8 mouse cellular contexts compared by ENCODE assay signal in genomic region chr2:163586384-163587261, GRCm38 (mm10). TPM values are rescaled to one million over a fixed set of nuclear protein-coding genes. Genes with fewer than 3 reads are reported as not detected.
DNase-seq lines count a peak whose midpoint lies in the region; ATAC-seq and TF ChIP-seq lines count a peak whose summit lies in the region.

No protein-coding gene starts in this region.

- H3K27ac ChIP-seq in kidney, embryonic 14.5 days (ENCODE audit: low read depth, low read length), result no peak overlapping the region
- H3K27ac ChIP-seq in ES-E14 (ENCODE audit: insufficient read depth, low read depth, low read length, poor library complexity, severe bottlenecking), result no peak overlapping the region
- 0 out of 2 replicates have a peak overlapping the region, but pooled peaks have one; percentile 53 for H3K27ac ChIP-seq in liver, embryonic 15.5 days (replicated peaks)

- H3K4me3 ChIP-seq in kidney, embryonic 14.5 days (ENCODE audit: low read length), result no peak overlapping the region
- no peak overlapping the region for H3K4me3 ChIP-seq in ES-E14 (ENCODE audit: insufficient read depth in 1 of 2, low read depth in 1 of 2, low read length in 2 of 2, poor library complexity in 1 of 2, severe bottlenecking in 1 of 2)
- no peak overlapping the region for H3K4me3 ChIP-seq in liver, embryonic 15.5 days (replicated peaks)

- no peaks in the 10 kb centered on the region for H3K9me3 ChIP-seq in kidney, embryonic 14.5 days (ENCODE audit: control insufficient read depth, low read length)
- H3K9me3 ChIP-seq in ES-E14 (ENCODE audit: control insufficient read depth, insufficient read depth, low read depth, low read length), result no peaks in the 10 kb centered on the region
- H3K9me3 ChIP-seq in liver, embryonic 15.5 days (replicated peaks), result no peaks in the 10 kb centered on the region

- no peak overlapping the region for H3K9ac ChIP-seq in kidney, embryonic 14.5 days (ENCODE audit: low read depth, low read length)
- no peak overlapping the region for H3K9ac ChIP-seq in ES-E14 (ENCODE audit: insufficient read depth, low read depth, low read length, poor library complexity, severe bottlenecking)
- no peak overlapping the region for H3K9ac ChIP-seq in liver, embryonic 15.5 days

- WGBS in kidney, embryonic 14.5 days, result 49% methylated on average over 19 of the region's 19 CpGs
- 35% methylated on average over 19 of the region's 19 CpGs for WGBS in liver, embryonic 15.5 days (ENCODE audit: insufficient replicate concordance)

- H3K27me3 ChIP-seq in kidney, embryonic 14.5 days (ENCODE audit: control insufficient read depth, insufficient read depth, low read length), result no peaks in the 10 kb centered on the region
- no peaks in the 10 kb centered on the region for H3K27me3 ChIP-seq in liver, embryonic 15.5 days

- in situ Hi-C loops in ES-E14 (cut with MboI; ENCODE audit: low sequenced_read_pairs in 2 of 2, unreplicated experiment in 2 of 2), result no loop called here

- H3K4me2 ChIP-seq in kidney, embryonic 14.5 days (replicated peaks; ENCODE audit: low read depth, low read length), result no peak overlapping the region
- H3K4me2 ChIP-seq in liver, embryonic 15.5 days, result peak overlapping the region; percentile 21

- DNase-seq in kidney, adult 18-20 months, result peak; percentile 60
- DNase-seq in ES-E14 (ENCODE audit: low read depth, low spot score), result peak; percentile 41
- DNase-seq in c-Kit-positive CD71-positive TER-119-positive erythroid progenitor cells, embryonic 14.5 days (ENCODE audit: low spot score), result peak; percentile 47
- DNase-seq in spleen, postnatal 10 days (ENCODE audit: low spot score in 2 of 2), result peak; percentile 54 to 79
- DNase-seq in layer of hippocampus, adult 9-11 months, result no peak

- no peaks in the 10 kb centered on the region for H3K36me3 ChIP-seq in kidney, embryonic 14.5 days (ENCODE audit: control insufficient read depth, insufficient read depth, low read length)
- no peaks in the 10 kb centered on the region for H3K36me3 ChIP-seq in ES-E14 (ENCODE audit: control insufficient read depth, insufficient read depth, low read length, poor library complexity, severe bottlenecking)
- no peaks in the 10 kb centered on the region for H3K36me3 ChIP-seq in liver, embryonic 15.5 days (replicated peaks)

- no peaks in the 10 kb centered on the region for H3K4me1 ChIP-seq in kidney, embryonic 14.5 days (ENCODE audit: control insufficient read depth, insufficient read depth, low read length)
- H3K4me1 ChIP-seq in ES-E14 (ENCODE audit: control insufficient read depth in 2 of 2, insufficient read depth in 2 of 2, low read length in 2 of 2, poor library complexity in 1 of 2), result no peaks in the 10 kb centered on the region
- H3K4me1 ChIP-seq in liver, embryonic 15.5 days (replicated peaks), result peaks cover 31% of the 10 kb centered on the region

- ATAC-seq in kidney, embryonic 14.5 days (ENCODE audit: low FRiP score, low TSS enrichment), result no peak
- peak; percentile 76 for ATAC-seq in liver, embryonic 15.5 days (ENCODE audit: insufficient read depth)
- ATAC-seq in activated CD4-positive, CD25-positive, alpha-beta regulatory T cell, adult 4 months, result no peak

TF ChIP-seq in ES-E14, 5 proteins besides CTCF, POLR2A, EP300 and RAD21:
- TF ChIP-seq ZNF384 (IDR thresholded peaks at IDR 0.05; ENCODE audit: low read depth, low read length) (no peak), HCFC1 (IDR thresholded peaks at IDR 0.05; ENCODE audit: borderline replicate concordance, insufficient read depth, low read length) (no peak), CHD2 (IDR thresholded peaks at IDR 0.05; ENCODE audit: low read depth, low read length) (no peak), ZC3H11A (IDR thresholded peaks at IDR 0.05; ENCODE audit: borderline replicate concordance, low read depth, low read length) (no peak), MAFK (IDR thresholded peaks at IDR 0.05; ENCODE audit: insufficient read depth, low read depth, low read length) (no peak)

RNA-seq across cellular contexts. Expression of gene Ttpal, which starts 15.5 kb away (rescaled TPM):
- 16.0 and 40.3 TPM in 2 replicates for polyA plus RNA-seq in kidney, embryonic 14.5 days (2014; fragmentation: Nextera tagmentation; extraction: Ambion mirVana)
- total RNA-seq in ES-E14 (2012; rRNA removed), result 5.4 and 7.8 TPM in 2 replicates
- 8.5 and 10.4 TPM in 2 replicates for polyA plus RNA-seq in liver, embryonic 15.5 days (2015; fragmentation: Nextera tagmentation; extraction: Ambion mirVana)
- 10 to 100 TPM; 36.9 to 37.6 TPM for polyA plus RNA-seq in activated CD4-positive, CD25-positive, alpha-beta regulatory T cell, adult 4 months (2017; shearing (Covaris generic))

RNA-seq across cellular contexts. Expression of gene Serinc3, which starts 58.3 kb away (rescaled TPM):
- 35.4 and 43.0 TPM in 2 replicates for polyA plus RNA-seq in kidney, embryonic 14.5 days (2014; fragmentation: Nextera tagmentation; extraction: Ambion mirVana)
- total RNA-seq in ES-E14 (2012; rRNA removed), result 59.3 and 62.0 TPM in 2 replicates
- polyA plus RNA-seq in liver, embryonic 15.5 days (2015; fragmentation: Nextera tagmentation; extraction: Ambion mirVana), result 126 and 129 TPM in 2 replicates
- polyA plus RNA-seq in activated CD4-positive, CD25-positive, alpha-beta regulatory T cell, adult 4 months (2017; shearing (Covaris generic)), result 100 to 1,000 TPM; 149 to 159 TPM
